Mouse (Mus musculus): Measurements from ENCODE around the gene Mcrip1.
"Not testable (repeated sequence)": the region's sequence is repeated elsewhere in the genome, so short reads cannot be mapped to it uniquely, and the experiment has no call there.

The Mcrip1 gene

GRCm38 (mm10) chr11:120549168-120549945, at the start of gene Mcrip1:
TSS of gene Mcrip1 (minus strand) at chr11:120549727.
- DNase-seq (ENCODE audit: low spot score) = peak; percentile 96

DNA sequence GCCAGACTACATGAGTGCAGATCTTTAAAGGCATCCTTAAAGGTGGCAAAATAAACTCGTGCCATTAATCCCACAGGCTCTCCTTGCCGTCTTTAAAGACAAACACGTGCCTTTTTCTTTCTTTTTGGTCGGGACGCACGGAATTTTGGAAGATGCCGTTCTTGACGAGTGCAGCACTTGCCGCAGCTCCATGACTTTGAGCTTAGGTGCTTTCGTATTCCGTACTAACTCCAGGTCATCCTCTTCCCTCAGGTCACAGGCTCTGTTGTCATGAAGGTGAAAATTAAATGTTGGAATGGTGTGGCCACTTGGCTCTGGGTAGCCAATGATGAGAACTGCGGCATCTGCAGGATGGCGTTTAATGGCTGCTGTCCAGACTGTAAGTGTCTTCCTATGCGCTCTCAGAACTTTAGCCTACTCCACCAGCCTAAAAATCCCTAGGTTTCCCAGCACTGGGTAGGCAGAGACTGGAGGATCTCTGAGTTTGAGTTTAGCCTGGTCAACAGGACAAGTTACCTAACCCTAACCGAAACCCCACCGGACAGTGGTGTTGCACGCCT, 49.5 kb upstream of the Mcrip1 start:
- no peak for DNase-seq (ENCODE audit: low spot score)

DNA sequence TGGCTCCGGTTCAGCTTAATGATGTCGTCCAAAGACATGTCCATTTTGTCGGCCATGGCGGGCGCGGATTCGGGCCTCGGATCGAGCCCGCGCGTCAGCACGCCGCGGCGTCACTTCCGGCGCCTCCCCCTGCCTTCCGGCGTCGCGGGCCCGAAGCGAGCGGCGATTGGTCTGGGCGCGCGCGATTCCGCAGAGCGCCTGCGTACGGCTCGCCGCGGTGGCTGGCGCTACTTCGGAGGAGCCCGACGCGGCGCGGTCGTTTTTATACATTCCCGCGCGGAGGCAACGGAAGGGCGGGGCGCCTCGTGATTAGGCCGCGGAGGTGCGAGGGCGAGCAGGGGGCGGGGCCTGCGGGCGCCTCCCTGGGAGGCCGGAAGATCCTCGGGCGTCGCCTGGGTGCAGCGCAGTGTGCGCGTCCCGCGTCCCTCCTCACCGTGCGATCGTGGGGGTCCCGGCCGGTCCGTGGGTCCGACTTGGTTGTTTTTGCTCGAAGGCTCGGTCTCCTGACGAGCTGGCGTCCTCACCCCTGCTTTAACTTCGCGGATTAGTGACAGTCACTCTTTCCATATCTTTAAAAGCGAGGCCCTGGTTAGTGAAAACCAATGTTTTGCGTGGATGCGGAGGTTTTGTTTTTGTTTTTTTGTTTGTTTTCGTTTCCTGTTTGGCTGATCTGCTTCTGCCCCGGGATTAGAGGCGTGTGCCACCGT, 48.9 kb upstream of the Mcrip1 start, which contains the start of the genes Alyref and Anapc11:
Alyref (minus strand) TSS at position 83 of the 707 bp plus-strand sequence.
Anapc11 (plus strand) TSS at position 139 of the 707 bp plus-strand sequence.
- DNase-seq (ENCODE audit: low spot score) = peak; percentile 94

GRCm38 (mm10) chr11:120597240-120598235, 48.0 kb upstream of the Mcrip1 start:
- no peak for DNase-seq (ENCODE audit: low spot score)

DNA sequence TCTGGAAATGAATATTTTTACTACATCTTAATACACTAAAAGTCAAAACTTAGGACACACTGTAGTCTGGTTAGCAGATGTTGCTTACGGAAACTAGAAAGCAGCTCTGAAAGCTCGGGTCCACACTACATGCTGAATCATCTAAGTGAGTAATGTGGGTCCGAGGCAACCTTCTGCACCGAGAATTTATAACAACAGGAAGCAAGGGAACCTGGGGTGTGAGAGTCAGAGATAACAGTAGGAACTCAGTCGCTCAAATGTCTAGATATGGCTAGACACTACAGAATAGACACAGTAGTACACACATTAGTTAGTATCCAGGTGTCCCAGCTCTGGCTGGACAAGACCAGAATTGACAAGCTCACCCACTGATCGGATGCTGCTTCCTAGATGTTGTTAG, 39.0 kb upstream of the Mcrip1 start:
- no peak for DNase-seq (ENCODE audit: low spot score)

DNA sequence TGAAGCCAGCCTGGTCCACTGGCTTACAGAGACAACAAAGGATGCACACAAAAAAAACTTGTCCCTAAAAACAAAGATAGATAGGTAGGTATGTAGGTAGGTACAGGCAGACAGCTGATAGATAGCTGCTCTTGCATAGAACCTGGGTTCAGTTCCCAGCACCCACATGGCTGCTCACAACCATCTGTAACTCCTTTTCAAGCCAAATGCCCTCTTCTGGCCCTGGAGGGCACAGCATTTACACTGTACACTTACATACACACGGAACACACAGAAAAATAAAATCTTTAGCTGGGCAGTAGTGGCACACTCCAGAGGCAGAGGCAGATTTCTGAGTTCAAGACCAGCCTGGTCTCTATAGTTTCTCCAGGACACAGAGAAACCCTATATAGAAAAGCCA, 34.4 kb upstream of the Mcrip1 start:
- DNase-seq (ENCODE audit: low spot score) = no peak

DNA sequence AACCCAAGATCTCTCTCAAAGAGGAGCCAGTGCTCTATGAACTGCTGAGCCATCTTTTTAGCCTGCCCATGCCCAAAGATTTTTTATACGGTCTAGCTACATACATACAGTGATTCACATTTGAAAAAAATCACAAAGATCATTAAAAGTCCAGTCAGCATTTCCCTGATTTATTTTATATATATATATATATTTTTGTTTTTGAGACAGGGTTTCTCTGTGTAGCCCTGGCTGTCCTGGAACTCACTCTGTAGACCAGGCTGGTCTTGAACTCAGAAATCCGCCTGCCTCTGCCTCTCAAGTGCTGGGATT, 33.4 kb upstream of the Mcrip1 start:
- not testable (repeated sequence) for DNase-seq (ENCODE audit: low spot score)

DNA sequence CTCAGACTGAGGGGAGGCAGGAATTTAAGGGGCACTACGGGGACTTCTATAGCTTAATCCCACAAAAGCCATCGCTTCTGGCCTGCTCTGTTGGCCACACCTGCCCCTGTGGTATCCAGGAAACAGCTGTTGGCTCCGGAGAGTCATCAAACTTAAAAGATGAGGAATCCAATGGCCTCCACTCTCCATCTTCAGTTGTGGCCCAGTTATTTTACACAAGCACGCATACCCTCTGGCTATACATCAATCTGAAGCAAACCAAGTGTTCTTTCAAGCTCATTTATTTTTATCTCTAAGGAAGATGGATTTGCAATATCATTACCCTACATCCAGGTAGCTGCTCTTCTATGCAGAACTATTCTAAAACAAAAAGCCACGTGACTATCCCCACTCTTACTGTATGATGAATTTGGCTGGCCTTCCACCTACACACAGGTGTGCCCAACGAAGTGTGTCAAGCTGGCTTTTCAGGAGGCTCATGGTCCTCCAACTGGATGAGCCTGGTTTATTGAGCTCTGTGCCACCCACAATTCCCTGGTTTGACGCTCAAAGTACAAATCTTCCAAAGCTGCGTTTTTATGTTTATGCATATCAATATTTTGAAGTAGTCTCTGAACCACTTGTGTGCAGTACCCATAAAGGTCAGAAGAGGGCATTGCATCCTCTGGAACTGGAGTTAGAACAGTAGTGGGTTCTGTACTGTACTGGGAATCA, 32.9 kb upstream of the Mcrip1 start:
- DNase-seq (ENCODE audit: low spot score) = no peak

GRCm38 (mm10) chr11:120581490-120582267, 32.2 kb upstream of the Mcrip1 start, which contains the start of gene Arhgdia:
TSS of gene Arhgdia (minus strand) at chr11:120581624.
- DNase-seq (ENCODE audit: low spot score) = peak; percentile 88

DNA sequence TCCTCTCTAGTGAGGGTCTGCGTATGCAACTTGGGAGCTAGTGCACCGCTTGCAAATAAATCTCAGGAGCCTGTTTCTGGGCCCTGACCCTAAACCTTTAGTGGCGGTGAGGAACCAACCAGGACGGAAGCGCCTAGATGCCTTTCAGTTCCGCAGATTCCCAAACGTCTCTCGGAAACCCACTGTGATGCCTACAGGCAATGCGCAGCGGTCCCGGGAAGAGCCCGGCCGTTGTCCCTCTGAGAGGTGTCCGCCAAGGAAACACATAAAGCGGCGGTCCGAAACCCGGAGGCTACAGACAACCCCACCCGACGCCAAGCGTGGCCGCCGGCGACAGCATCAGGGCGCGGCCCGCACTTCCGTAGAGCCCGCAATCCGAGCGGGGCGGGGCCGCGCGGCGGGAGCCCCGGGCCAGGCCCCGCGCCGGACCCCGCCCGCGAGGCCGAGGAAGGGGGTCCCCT, 31.4 kb upstream of the Mcrip1 start:
- peak; percentile 45 for DNase-seq (ENCODE audit: low spot score)

GRCm38 (mm10) chr11:120580190-120580589, 30.7 kb upstream of the Mcrip1 start:
- peak; percentile 24 for DNase-seq (ENCODE audit: low spot score)

DNA sequence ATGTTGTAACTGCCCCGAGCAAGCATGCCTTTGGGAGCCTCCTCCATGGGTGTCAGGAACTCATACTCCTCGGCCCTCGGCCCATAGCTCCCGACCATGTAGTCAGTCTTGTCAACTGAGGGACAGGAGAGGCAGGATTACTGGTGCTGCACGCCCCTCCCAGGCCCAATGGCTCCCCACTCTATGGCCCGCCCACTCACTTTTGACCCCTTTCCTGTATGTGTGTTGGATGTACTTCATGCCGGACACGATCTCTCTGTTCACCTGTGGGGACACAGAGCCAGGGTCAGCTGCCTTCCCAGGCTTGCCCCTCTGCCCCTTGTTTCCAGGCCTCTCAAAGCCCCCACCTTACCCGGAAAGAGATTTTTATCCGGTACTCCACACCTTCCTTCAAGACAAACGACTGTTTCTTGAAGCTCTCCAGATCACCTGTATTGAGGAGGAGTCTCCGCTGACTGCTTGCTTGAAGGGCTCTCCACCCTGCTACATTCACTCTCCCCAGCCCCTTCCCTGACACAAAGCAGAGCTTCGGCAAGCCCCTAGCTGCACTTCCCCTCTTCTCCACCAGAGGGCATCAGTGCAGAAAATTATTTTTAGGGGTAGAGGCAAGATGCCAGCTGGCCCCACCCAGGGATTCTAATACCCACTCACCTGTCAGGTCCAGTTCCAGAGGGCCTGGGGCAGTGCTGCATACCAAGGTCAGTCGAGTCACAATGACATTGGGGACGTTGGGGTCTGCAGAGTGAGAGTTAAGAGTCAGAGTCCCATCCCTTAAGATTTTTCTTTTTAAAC, 30.0 kb upstream of the Mcrip1 start:
- DNase-seq (ENCODE audit: low spot score) = peak; percentile 71

DNA sequence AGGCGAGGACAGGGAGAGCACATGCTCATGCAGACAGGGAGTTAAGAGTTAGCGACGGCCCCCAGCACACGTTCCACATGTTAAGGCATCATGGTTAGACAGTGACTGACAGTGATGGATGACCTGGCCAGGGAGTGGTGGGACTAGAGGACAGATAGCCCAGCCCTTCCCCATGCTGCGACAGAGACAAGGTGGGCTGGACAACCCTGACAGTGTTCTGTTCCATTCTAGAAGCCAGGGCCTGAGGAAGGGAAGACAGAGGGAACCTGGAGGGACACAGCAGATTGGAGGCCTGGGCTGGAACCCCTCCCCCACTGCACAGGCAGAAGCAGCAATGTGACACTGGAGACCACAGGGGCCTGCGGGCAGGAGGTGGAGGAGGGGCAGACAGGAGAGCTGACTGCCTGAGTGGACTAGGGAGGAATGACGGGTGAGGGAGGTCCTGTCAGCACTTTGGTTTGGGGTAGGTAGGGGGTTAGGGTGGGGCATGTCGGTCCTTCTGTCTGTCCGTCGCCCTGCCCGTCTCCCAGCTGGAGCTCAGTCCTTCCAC, 29.2 kb upstream of the Mcrip1 start:
- DNase-seq (ENCODE audit: low spot score) = no peak

DNA sequence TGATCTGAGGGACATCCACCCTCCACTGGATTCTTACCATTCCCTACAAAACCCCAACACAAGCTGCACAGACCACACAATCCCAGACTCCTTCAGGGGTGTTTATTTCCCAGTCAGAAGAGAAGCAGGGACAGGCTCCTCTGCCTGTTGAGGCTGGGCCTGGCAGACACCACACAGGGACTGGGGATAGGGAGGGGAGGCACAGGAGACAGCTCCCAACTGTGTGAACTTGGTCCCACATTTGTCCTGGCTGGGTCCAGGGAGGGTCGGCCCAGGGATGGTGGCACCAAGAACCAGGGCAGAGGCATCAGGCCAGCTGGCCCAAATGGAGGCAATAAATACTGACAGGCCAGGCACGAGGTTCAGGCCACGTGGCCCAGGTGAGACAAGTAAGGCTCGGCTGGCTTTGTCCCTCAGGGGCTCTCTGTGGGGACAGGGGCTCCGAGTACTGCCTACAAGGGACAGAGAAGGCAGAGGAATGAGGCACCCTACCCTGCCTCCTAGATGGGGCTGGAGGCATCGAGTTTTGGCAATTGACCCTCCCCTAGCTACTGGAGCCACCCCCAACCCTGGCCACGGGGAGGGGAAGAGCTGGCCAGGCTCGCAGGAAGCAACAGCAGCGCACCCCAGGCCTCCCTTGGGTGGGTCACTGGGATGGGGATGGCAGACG, 28.6 kb upstream of the Mcrip1 start:
- no peak for DNase-seq (ENCODE audit: low spot score)

DNA sequence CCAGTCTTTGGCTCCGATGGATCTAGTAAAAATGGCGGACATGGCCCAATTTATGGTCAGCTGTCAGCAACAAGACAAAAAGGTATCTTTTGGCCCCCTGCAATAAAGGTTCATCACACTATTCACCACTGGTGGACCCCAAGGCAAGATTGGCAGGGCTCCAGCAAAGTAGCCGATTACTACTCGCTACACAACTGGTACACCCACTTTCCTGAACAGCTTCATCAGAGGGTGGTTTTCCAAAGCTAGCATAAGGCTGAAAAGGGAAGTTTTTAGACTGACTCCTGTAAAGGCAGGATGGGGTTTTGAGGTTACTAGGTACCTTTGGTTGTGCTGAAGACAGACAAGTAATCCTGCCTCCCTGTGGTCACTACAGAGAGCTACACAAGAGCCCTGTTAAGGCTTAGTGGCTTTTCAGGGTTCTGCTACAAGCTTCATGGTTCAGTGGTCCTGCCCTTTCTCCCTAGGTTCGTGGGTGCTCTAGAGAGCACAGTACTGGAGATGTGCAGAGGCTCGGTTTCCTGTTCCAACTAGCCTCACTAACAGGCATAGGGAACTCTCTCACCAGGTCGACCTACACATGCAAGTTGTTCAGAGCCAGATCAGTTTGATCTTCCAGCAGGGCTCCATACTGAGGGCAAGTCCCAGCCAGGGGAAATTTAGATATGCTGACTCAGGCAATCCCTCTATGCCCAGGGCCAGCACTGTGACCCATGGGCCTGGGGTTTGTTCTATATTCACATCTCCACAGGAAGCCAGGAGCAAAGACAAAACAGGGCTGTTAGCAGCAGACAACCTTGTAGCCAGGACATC, 27.9 kb upstream of the Mcrip1 start:
- no peak for DNase-seq (ENCODE audit: low spot score)

GRCm38 (mm10) chr11:120576365-120576981, 26.9 kb upstream of the Mcrip1 start:
- no peak for DNase-seq (ENCODE audit: low spot score)

DNA sequence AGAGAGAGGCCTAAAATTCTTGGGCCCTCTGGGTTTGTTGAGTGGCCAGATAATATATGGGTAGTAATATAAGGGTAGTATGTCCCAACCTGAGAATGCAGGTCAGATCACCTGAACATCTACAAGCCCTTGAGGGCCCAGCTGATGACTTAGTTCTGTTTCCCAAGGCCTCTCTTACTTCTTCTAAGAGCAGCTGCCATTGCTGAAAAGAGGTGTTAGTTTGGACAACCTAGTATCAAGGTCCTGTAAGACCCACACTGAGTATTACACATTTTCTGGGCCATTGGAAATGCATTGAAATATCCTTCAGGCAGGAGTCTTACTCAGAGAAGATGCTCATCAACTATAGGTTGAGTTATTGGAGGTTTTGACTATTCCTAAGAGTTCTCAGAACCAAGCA, 26.4 kb upstream of the Mcrip1 start:
- DNase-seq (ENCODE audit: low spot score) = no peak
